Mouse (Mus musculus) hindbrain, embryonic 14.5 days (tissue): ENCODE results near the gene Rps23. TPM values are rescaled to one million over a fixed set of nuclear protein-coding genes. Genes with fewer than 3 reads are reported as not detected.

Source experiments
- ATAC-seq: fragments of 200-750 bp; cut with Nextera tagmentation; 2 replicates; pipeline ENCODE4 v1.8.0; 2017; ENCODE audit warnings: moderate number of reproducible peaks, mild to moderate bottlenecking, moderate TSS enrichment, moderate library complexity; ENCODE audit not compliant: low FRiP score
- DNase-seq: peaks from one replicate; pipeline ENCODE4 v3.0.0-alpha.2; 2015; ENCODE audit warnings: low spot score
- H3K27ac ChIP-seq: fragments of 300-500 bp; sonication (generic); 2 replicates; pipeline ENCODE4 v1.5.1; 2014; ENCODE audit warnings: mild to moderate bottlenecking, moderate library complexity
- H3K27me3 ChIP-seq: fragments of 300-500 bp; sonication (generic); 2 replicates; pipeline ENCODE4 v1.6.1; 2014; ENCODE audit warnings: mild to moderate bottlenecking, low read length, mixed read lengths; ENCODE audit not compliant: control insufficient read depth, insufficient read depth
- H3K36me3 ChIP-seq: fragments of 300-500 bp; sonication (generic); replicated peaks from 2 replicates; pipeline ENCODE4 v1.6.1; 2014; ENCODE audit not compliant: control insufficient read depth, insufficient read depth
- H3K4me1 ChIP-seq: fragments of 300-500 bp; sonication (generic); replicated peaks from 2 replicates; pipeline ENCODE4 v1.6.1; 2014; ENCODE audit warnings: antibody characterized with exemption, low read length, mixed read lengths; ENCODE audit not compliant: control insufficient read depth, insufficient read depth
- H3K4me2 ChIP-seq: fragments of 300-500 bp; sonication (generic); replicated peaks from 2 replicates; pipeline ENCODE4 v1.6.1; 2014; ENCODE audit warnings: mild to moderate bottlenecking, moderate library complexity
- H3K4me3 ChIP-seq: fragments of 300-500 bp; sonication (generic); replicated peaks from 2 replicates; pipeline ENCODE4 v1.5.1; 2014; ENCODE audit warnings: mild to moderate bottlenecking, low read length
- H3K9ac ChIP-seq: fragments of 300-500 bp; sonication (generic); 2 replicates; pipeline ENCODE4 v1.6.1; 2014
- H3K9me3 ChIP-seq: fragments of 300-500 bp; sonication (generic); 2 replicates; pipeline ENCODE4 v1.6.1; 2016; ENCODE audit warnings: low read length; ENCODE audit not compliant: control insufficient read depth
- WGBS: fragments of 180-500 bp; shearing (Covaris S2); extraction: QIAGEN DNeasy Blood & Tissue Kit; methylation state at CpG from one replicate; pipeline ENCODE4 v1.1.7; 2014; 5-methylcytosine and 5-hydroxymethylcytosine counted together
- polyA plus RNA-seq: library from polyadenylated mRNA; unstranded; fragments of >200 nt; fragmentation: Nextera tagmentation; extraction: Ambion mirVana; gene quantifications from 2 replicates; pipeline ENCODE4 v1.2.1, GENCODE M21; 2014

Gene Rps23
- polyA plus RNA-seq = 132 and 156 TPM in 2 replicates

- no peaks in the 10 kb centered on the region for H3K27me3 ChIP-seq
- peaks cover 6% of the 10 kb centered on the region; the same call in 1 of the 2 replicates for H3K4me1 ChIP-seq
- no peaks in the 10 kb centered on the region for H3K9me3 ChIP-seq
- ATAC-seq (peak; percentile 99), DNase-seq (peak; percentile 96)
- peaks cover 36% of the 10 kb centered on the region for H3K36me3 ChIP-seq
- peak within 1 kb of the TSS; percentile 85 for H3K4me2 ChIP-seq
- peak within 1 kb of the TSS; percentile 76 for H3K4me3 ChIP-seq
- under 1% methylated on average over 55 of the region's 57 CpGs for WGBS
- peak within 1 kb of the TSS; percentile 75 for H3K27ac ChIP-seq
- peak within 1 kb of the TSS; percentile 81 for H3K9ac ChIP-seq
Observed at GRCm38 (mm10) chr13:90922751-90923612, at the start of gene Rps23. Gene Rps23, plus strand, starts transcription at chr13:90922958.

DNA sequence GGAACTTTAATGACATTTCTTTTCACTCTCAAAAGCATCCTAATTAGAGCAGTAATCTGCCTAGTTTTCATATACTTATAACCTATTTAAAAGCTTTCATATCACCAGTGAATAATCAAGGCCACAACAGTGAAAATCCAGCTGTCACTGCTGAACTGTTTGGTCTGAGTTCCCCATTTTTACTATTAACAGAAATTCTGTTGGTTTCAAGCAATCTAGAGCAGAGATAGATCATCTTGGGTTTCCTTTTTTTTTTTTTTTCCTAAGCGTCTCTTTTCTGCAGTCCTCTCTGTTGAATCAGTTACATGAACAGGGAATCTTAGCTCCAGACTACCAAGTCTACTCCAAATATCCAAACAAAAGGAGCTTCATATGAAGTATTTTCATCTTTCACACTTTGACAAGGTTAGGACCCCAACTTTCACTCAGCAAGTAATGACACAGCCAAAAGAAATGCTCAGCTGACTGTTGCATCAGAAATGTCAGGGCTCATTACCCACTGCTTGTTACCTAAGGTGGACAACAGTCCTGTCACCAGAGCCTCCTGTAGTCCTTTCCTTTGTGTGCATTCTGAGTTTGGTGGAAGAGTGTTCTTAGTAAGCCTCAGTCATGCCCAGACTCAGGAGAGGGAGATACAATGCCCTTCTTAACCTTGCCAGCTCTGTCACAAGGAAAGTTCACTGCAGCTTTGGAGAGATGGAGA, 40.9 kb upstream of the Rps23 start:
- WGBS = 86% methylated on average over 1 of the region's 1 CpGs
- no peaks in the 10 kb centered on the region for H3K9me3 ChIP-seq
- H3K27me3 ChIP-seq = no peaks in the 10 kb centered on the region
- no peak overlapping the region for H3K27ac ChIP-seq
- H3K4me1 ChIP-seq = no peaks in the 10 kb centered on the region
- H3K9ac ChIP-seq = no peak overlapping the region
- ATAC-seq (no peak), DNase-seq (no peak)
- H3K36me3 ChIP-seq = no peaks in the 10 kb centered on the region
- no peak overlapping the region for H3K4me2 ChIP-seq
- no peak overlapping the region for H3K4me3 ChIP-seq

DNA sequence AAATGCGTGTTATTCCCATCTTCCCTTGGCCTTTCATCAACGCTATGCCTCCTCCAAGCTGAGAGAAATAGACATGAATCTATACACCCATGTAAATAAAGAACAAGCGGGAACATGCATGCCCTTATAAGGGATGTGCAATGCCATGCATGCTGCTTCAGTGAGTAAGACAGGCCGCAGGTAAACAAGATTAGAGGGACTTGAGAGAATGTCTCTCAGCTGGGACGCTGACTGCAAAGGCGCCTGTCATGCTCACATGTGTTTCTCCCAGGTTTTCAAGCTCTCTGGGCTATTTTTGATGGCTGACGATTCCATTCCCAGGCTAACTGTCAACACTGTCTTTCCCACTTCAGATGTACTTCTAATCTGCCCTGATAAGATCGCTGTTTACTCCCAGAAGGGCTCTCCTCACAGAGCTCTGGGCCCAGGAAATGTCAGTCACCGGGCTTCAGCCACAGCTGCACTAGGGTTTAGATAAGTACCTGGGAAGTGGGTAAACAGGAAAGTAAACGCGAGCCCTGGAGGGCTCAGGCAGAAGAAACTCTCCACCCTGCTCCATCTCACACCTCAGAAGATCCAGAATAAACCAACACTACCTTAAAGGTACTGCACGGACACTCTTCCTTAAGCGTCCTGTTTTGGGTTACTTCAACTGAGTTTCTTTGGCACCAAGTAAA, 36.8 kb upstream of the Rps23 start:
- H3K9ac ChIP-seq = no peak overlapping the region

GRCm38 (mm10) chr13:90886568-90886983, 36.2 kb upstream of the Rps23 start:
- H3K9me3 ChIP-seq = no peaks in the 10 kb centered on the region
- no peak overlapping the region for H3K27ac ChIP-seq
- H3K4me1 ChIP-seq = no peaks in the 10 kb centered on the region
- no peak overlapping the region for H3K9ac ChIP-seq
- no peaks in the 10 kb centered on the region for H3K36me3 ChIP-seq
- ATAC-seq (peak; percentile 82), DNase-seq (peak; percentile 92)
- no peaks in the 10 kb centered on the region for H3K27me3 ChIP-seq
- peak overlapping the region; percentile 63 for H3K4me2 ChIP-seq
- WGBS = under 1% methylated on average over 18 of the region's 18 CpGs
- peak overlapping the region; percentile 30 for H3K4me3 ChIP-seq

More for the DNA sequence above, 36.8 kb upstream of the Rps23 start:
- 56% methylated on average over 13 of the region's 13 CpGs for WGBS
- ATAC-seq (peak; percentile 47; the same call in 1 of the 2 replicates), DNase-seq (no peak)
- no peaks in the 10 kb centered on the region for H3K9me3 ChIP-seq
- H3K36me3 ChIP-seq = no peaks in the 10 kb centered on the region
- H3K4me2 ChIP-seq = peak overlapping the region; percentile 63
- H3K27me3 ChIP-seq = no peaks in the 10 kb centered on the region
- peak overlapping the region; percentile 30 for H3K4me3 ChIP-seq
- no peak overlapping the region for H3K27ac ChIP-seq
- no peaks in the 10 kb centered on the region for H3K4me1 ChIP-seq

DNA sequence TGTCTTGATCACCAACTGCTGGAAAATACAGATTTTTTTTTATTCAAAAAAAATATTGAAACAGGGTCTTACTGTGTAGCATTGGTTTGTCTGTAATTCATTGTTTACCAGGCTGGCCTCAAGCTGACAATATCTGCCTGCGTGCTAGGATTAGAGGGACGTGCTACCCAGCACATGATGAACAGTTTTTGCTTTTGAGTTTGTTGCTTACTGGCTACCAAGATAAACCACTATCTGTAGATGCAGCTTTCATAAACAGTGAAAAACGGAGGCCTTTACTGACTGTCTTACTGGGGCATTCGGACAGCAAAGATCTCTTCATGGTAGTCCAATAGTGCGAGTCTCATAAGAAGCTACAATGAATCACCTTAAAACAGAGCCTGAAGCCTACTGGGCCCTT, 32.6 kb upstream of the Rps23 start:
- Histone ChIP-seq H3K9me3 (no peaks in the 10 kb centered on the region), H3K4me3 (no peak overlapping the region), H3K4me1 (no peaks in the 10 kb centered on the region), H3K36me3 (no peaks in the 10 kb centered on the region), H3K9ac (no peak overlapping the region), H3K4me2 (no peak overlapping the region), H3K27me3 (no peaks in the 10 kb centered on the region), H3K27ac (no peak overlapping the region)
- ATAC-seq (no peak), DNase-seq (no peak)
- WGBS = 88% methylated on average over 5 of the region's 5 CpGs

GRCm38 (mm10) chr13:90894819-90895218, 27.9 kb upstream of the Rps23 start:
- Histone ChIP-seq H3K4me1 (no peaks in the 10 kb centered on the region), H3K4me3 (no peak overlapping the region), H3K4me2 (no peak overlapping the region), H3K9me3 (no peaks in the 10 kb centered on the region), H3K27ac (no peak overlapping the region), H3K27me3 (no peaks in the 10 kb centered on the region), H3K9ac (no peak overlapping the region), H3K36me3 (no peaks in the 10 kb centered on the region)
- DNase-seq (no peak), ATAC-seq (no peak)
- 93% methylated on average over 4 of the region's 4 CpGs for WGBS

- no peak overlapping the region for H3K4me2 ChIP-seq
Observed at GRCm38 (mm10) chr13:90896098-90896497, 26.7 kb upstream of the Rps23 start.

DNA sequence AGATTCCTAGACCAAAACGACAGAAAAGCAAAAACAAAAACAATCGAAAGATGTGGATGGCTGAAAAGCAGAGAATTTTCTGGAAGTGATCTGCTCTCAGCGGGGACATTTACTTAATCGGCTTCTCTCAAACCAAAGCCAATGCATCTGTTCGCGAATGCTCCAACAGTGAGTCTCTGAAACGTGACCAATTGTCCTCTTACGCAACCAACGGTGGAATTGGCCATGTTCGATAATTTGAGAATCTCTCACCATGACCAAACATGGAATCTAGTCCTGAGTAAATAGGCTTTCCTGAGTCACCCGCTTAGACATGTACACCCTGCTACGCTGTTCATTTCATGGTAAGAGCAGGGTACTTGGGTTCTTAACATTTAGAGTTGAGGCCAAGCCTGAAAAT, 25.9 kb upstream of the Rps23 start:
- DNase-seq = no peak
- 92% methylated on average over 12 of the region's 12 CpGs for WGBS
- Histone ChIP-seq H3K4me3 (no peak overlapping the region), H3K9ac (no peak overlapping the region), H3K27me3 (no peaks in the 10 kb centered on the region), H3K4me2 (no peak overlapping the region), H3K9me3 (no peaks in the 10 kb centered on the region), H3K4me1 (no peaks in the 10 kb centered on the region), H3K27ac (no peak overlapping the region), H3K36me3 (no peaks in the 10 kb centered on the region)
- no peak for ATAC-seq

More at GRCm38 (mm10) chr13:90896098-90896497, 26.7 kb upstream of the Rps23 start:
- no peak overlapping the region for H3K4me3 ChIP-seq
- no peaks in the 10 kb centered on the region for H3K4me1 ChIP-seq
- ATAC-seq = peak; percentile 27; the same call in 1 of the 2 replicates
- H3K27ac ChIP-seq = no peak overlapping the region
- no peak for DNase-seq
- no peaks in the 10 kb centered on the region for H3K9me3 ChIP-seq
- 29% methylated on average over 2 of the region's 2 CpGs for WGBS
- H3K27me3 ChIP-seq = no peaks in the 10 kb centered on the region
- no peak overlapping the region for H3K9ac ChIP-seq
- H3K36me3 ChIP-seq = no peaks in the 10 kb centered on the region

DNA sequence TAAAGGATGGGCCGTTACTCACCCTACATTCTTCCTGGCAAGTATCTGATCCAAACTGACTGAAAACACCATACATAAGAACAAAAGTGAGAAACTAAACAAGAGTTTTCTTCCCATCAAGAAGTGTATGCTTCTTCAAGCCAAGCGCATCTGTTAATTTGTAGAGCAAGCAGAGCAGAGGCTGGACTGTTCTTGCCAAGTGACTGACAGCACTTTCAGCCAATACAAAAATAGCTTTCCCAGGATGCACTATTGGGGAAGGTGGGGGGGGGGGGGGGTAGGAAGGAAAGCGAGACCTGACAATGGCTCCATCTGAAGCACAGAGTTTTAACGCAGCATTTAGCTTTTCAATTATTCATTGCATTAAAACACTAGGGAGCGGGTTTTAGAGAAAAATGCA, 17.6 kb upstream of the Rps23 start, which contains the start of gene Atp6ap1l:
Gene Atp6ap1l (minus strand): TSS at position 180 of the 400 bp plus-strand sequence.
- no peak within 1 kb of the TSS for H3K4me2 ChIP-seq
- no peaks in the 10 kb centered on the region for H3K36me3 ChIP-seq
- H3K9me3 ChIP-seq = no peaks in the 10 kb centered on the region
- 86% methylated on average over 5 of the region's 5 CpGs for WGBS
- ATAC-seq (no peak), DNase-seq (no peak)
- no peak within 1 kb of the TSS for H3K4me3 ChIP-seq
- no peaks in the 10 kb centered on the region for H3K27me3 ChIP-seq
- H3K9ac ChIP-seq = no peak within 1 kb of the TSS
- no peaks in the 10 kb centered on the region for H3K4me1 ChIP-seq
- H3K27ac ChIP-seq = no peak within 1 kb of the TSS
